Mouse (Mus musculus): ENCODE measurements around the gene Hspa1b. TPM values are rescaled to one million over a fixed set of nuclear protein-coding genes. Genes with fewer than 3 reads are reported as not detected.
A peak's percentile ranks its signal among the peaks of the same experiment; 100 is the strongest.
"Not testable (repeated sequence)": the region's sequence is repeated elsewhere in the genome, so short reads cannot be mapped to it uniquely, and the experiment has no call there.

The Hspa1b gene
- polyA plus RNA-seq, 1 experiment: 12.5 TPM

DNA sequence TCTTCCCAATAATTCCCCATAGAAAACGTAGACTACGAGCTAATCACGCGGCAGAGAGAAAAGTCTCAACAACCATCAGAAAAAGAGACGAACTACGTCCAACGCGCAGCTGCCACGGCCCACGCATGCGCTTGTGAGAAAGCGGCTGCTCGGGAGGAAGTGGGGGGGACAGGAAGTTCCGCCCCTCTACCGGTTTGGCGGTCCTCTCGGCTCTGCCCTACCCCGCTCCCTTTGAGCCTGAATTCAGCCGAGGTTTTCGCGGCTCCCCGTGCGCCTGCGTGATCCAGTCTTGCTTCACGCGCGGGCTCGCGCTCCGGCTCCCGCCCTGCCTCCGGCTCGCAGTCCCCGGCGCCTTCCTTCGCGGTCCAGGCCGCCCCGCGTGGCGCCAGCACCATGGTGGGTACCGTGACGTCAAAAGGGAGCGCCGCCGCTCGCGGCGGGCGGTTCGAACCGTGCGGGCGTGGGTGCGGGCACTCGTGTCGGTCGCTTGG is 22.7 kb upstream of the Hspa1b start, which contains the start of gene Lsm2:
Lsm2 (plus strand) TSS at position 173 of the 491 bp plus-strand sequence.
- peak within 1 kb of the TSS; percentile 99 for H3K27ac ChIP-seq (ENCODE audit: insufficient read depth, low read length)
- DNase-seq (ENCODE audit: low read depth in 1 of 2, low spot score in 2 of 2): peak; percentile 87 to 88
- H3K4me3 ChIP-seq (ENCODE audit: extremely low read depth, insufficient read depth, insufficient read length): peak within 1 kb of the TSS; percentile 99
- H3K36me3 ChIP-seq (ENCODE audit: control insufficient read depth, insufficient read depth, low read length): peaks cover 7% of the 10 kb centered on the region; the same call in 1 of the 2 replicates
- under 1% methylated on average over 58 of the region's 58 CpGs for WGBS
- H3K4me1 ChIP-seq (ENCODE audit: control insufficient read depth, insufficient read depth, insufficient read length): peaks cover 4% of the 10 kb centered on the region; the same call in 1 of the 2 replicates
- no peaks in the 10 kb centered on the region for H3K27me3 ChIP-seq (ENCODE audit: control insufficient read depth, insufficient read depth, low read length)
- TF ChIP-seq POLR2A (IDR thresholded peaks at IDR 0.05; ENCODE audit: low read depth, low read length): peak; percentile 77
- no peak for TF ChIP-seq CTCF (IDR thresholded peaks at IDR 0.05; ENCODE audit: extremely low read depth, insufficient read depth, insufficient read length, insufficient replicate concordance)

DNA sequence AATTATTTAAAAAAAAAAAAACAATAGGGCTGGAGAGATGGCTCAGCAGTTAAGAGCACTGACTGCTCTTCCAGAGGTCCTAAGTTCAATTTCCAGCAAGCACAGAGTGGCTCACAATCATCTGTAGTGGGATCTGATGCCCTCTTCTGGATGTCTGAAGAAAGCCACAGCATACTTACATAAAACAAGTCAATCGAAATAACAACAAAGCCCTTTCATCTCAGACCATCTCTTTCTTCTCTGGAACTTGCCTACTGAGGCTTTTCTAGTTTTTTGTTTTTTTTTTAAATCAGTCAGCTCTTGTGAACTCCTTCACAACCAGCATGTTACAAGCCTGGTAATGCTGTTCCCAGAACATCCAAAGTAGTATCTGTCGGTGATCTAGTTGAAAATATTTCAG is 21.6 kb upstream of the Hspa1b start:
- H3K27ac ChIP-seq (ENCODE audit: insufficient read depth, low read length): no peak overlapping the region
- no peak overlapping the region; the same call in 1 of the 2 replicates for H3K4me3 ChIP-seq (ENCODE audit: extremely low read depth, insufficient read depth, insufficient read length)
- DNase-seq (ENCODE audit: low read depth in 1 of 2, low spot score in 2 of 2): peak in 1 of 2 experiments; percentile 46
- H3K27me3 ChIP-seq (ENCODE audit: control insufficient read depth, insufficient read depth, low read length): no peaks in the 10 kb centered on the region
- WGBS: 17% methylated on average over 2 of the region's 2 CpGs
- peaks cover 1% of the 10 kb centered on the region; the same call in 1 of the 2 replicates for H3K36me3 ChIP-seq (ENCODE audit: control insufficient read depth, insufficient read depth, low read length)
- H3K4me1 ChIP-seq (ENCODE audit: control insufficient read depth, insufficient read depth, insufficient read length): peaks cover 4% of the 10 kb centered on the region; the same call in 1 of the 2 replicates
- TF ChIP-seq POLR2A (IDR thresholded peaks at IDR 0.05; ENCODE audit: low read depth, low read length): no peak
- no peak for TF ChIP-seq CTCF (IDR thresholded peaks at IDR 0.05; ENCODE audit: extremely low read depth, insufficient read depth, insufficient read length, insufficient replicate concordance)

DNA sequence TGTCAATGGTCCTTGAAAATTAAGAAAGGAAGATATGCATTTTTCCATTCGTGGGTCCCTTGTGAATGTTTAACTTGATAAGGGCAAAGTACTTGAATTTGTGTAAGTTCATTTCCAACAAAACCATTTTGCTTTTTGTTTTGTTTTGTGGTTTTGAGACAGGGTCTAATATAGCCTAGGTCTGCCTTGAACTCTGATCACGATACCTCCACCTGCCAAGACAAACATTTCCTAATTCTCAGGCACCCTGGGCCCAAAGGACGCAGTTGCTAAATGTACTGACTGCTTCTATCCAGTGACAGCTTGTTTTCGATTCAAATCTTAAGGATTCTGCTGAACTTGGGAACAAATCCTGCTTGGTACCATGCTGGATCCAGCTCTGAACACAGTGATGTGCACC is 20.6 kb upstream of the Hspa1b start:
- no peak for TF ChIP-seq POLR2A (IDR thresholded peaks at IDR 0.05; ENCODE audit: low read depth, low read length)
- TF ChIP-seq CTCF (IDR thresholded peaks at IDR 0.05; ENCODE audit: extremely low read depth, insufficient read depth, insufficient read length, insufficient replicate concordance): no peak
- no peak for DNase-seq (ENCODE audit: low read depth in 1 of 2, low spot score in 2 of 2)
- Histone ChIP-seq H3K27ac (ENCODE audit: insufficient read depth, low read length) (no peak overlapping the region), H3K27me3 (ENCODE audit: control insufficient read depth, insufficient read depth, low read length) (no peaks in the 10 kb centered on the region), H3K4me3 (ENCODE audit: extremely low read depth, insufficient read depth, insufficient read length) (no peak overlapping the region), H3K36me3 (ENCODE audit: control insufficient read depth, insufficient read depth, low read length) (no peaks in the 10 kb centered on the region), H3K4me1 (ENCODE audit: control insufficient read depth, insufficient read depth, insufficient read length) (peaks cover 4% of the 10 kb centered on the region; the same call in 1 of the 2 replicates)
- 94% methylated on average over 4 of the region's 4 CpGs for WGBS

DNA sequence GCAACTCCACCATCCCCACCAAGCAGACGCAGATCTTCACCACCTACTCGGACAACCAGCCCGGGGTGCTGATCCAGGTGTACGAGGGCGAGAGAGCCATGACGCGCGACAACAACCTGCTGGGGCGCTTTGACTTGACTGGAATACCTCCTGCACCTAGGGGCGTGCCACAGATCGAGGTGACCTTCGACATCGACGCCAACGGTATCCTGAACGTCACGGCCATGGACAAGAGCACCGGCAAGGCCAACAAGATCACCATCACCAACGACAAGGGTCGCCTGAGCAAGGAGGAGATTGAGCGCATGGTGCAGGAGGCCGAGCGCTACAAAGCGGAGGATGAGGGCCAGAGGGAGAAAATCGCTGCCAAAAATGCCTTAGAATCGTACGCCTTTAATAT is 19.2 kb upstream of the Hspa1b start:
- Histone ChIP-seq H3K27ac (ENCODE audit: insufficient read depth, low read length) (no peak overlapping the region), H3K4me1 (ENCODE audit: control insufficient read depth, insufficient read depth, insufficient read length) (peaks cover 4% of the 10 kb centered on the region; the same call in 1 of the 2 replicates), H3K4me3 (ENCODE audit: extremely low read depth, insufficient read depth, insufficient read length) (no peak overlapping the region), H3K27me3 (ENCODE audit: control insufficient read depth, insufficient read depth, low read length) (no peaks in the 10 kb centered on the region), H3K36me3 (ENCODE audit: control insufficient read depth, insufficient read depth, low read length) (no peaks in the 10 kb centered on the region)
- TF ChIP-seq POLR2A (IDR thresholded peaks at IDR 0.05; ENCODE audit: low read depth, low read length) (no peak), CTCF (IDR thresholded peaks at IDR 0.05; ENCODE audit: extremely low read depth, insufficient read depth, insufficient read length, insufficient replicate concordance) (no peak)
- 96% methylated on average over 27 of the region's 27 CpGs for whole genome bisulfite sequencing
- no peak for DNase-seq (ENCODE audit: low read depth in 1 of 2, low spot score in 2 of 2)

DNA sequence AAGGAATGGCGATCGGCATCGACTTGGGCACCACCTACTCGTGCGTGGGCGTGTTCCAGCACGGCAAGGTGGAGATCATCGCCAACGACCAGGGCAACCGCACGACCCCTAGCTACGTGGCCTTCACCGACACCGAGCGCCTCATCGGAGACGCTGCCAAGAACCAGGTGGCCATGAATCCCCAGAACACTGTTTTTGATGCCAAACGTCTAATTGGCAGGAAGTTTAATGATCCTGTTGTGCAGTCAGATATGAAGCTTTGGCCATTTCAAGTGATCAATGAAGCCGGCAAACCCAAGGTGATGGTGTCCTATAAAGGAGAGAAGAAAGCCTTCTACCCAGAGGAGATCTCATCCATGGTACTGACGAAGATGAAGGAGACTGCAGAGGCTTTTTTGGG is 18.0 kb upstream of the Hspa1b start:
- Histone ChIP-seq H3K36me3 (ENCODE audit: control insufficient read depth, insufficient read depth, low read length) (no peaks in the 10 kb centered on the region), H3K4me1 (ENCODE audit: control insufficient read depth, insufficient read depth, insufficient read length) (peaks cover 2% of the 10 kb centered on the region; the same call in 1 of the 2 replicates), H3K4me3 (ENCODE audit: extremely low read depth, insufficient read depth, insufficient read length) (no peak overlapping the region), H3K27ac (ENCODE audit: insufficient read depth, low read length) (no peak overlapping the region), H3K27me3 (ENCODE audit: control insufficient read depth, insufficient read depth, low read length) (no peaks in the 10 kb centered on the region)
- 95% methylated on average over 20 of the region's 20 CpGs for WGBS
- TF ChIP-seq CTCF (IDR thresholded peaks at IDR 0.05; ENCODE audit: extremely low read depth, insufficient read depth, insufficient read length, insufficient replicate concordance): no peak
- no peak for DNase-seq (ENCODE audit: low read depth in 1 of 2, low spot score in 2 of 2)

DNA sequence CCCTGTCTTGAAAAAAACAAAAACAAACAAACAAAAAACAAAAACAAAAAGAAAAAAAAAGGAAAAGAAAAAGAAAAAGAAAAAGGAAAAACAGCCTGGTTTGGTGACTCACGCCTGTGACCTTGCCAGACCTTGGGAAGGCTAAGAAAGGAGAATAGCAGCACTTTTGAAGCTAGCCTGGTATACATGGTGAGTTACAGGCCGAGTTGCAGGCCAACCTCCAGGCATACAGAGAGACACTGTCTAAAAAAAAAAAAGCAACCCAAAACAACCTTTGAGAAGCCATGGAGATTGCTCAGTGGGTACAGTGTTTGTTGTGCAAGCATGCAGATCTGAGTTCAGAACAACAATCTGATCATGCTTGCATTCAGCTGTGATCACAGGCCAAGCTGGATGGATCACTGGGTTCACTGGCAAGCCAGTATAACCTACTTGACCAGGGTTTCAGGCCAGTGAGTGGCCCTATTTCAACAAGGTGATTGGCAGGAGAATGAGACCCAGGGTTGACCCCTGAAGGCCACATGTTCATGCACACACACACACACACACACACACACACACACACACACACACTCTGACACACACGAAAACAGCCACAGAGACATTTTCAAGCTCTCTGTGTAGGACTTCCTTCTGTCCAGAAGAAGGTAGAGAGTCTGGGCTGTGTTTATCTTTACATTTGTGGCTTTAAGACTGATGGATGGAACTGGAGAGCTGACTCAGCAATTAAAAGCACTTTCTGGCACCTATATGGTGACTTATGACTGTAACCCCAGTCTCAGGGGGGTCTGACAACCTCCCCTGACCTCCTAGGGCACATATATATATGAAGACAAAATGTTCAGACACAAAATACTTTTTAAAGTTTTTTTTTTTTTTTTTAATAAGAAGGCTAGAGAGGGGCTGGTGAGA is 16.8 kb upstream of the Hspa1b start:
- no peak for DNase-seq (ENCODE audit: low read depth in 1 of 2, low spot score in 2 of 2)
- TF ChIP-seq POLR2A (IDR thresholded peaks at IDR 0.05; ENCODE audit: low read depth, low read length): no peak
- TF ChIP-seq CTCF (IDR thresholded peaks at IDR 0.05; ENCODE audit: extremely low read depth, insufficient read depth, insufficient read length, insufficient replicate concordance): no peak
- Histone ChIP-seq H3K4me1 (ENCODE audit: control insufficient read depth, insufficient read depth, insufficient read length) (peaks cover under 1% of the 10 kb centered on the region; the same call in 1 of the 2 replicates), H3K27ac (ENCODE audit: insufficient read depth, low read length) (no peak overlapping the region), H3K27me3 (ENCODE audit: control insufficient read depth, insufficient read depth, low read length) (no peaks in the 10 kb centered on the region), H3K36me3 (ENCODE audit: control insufficient read depth, insufficient read depth, low read length) (no peaks in the 10 kb centered on the region), H3K4me3 (ENCODE audit: extremely low read depth, insufficient read depth, insufficient read length) (no peak overlapping the region)
- 83% methylated on average over 3 of the region's 3 CpGs for WGBS

DNA sequence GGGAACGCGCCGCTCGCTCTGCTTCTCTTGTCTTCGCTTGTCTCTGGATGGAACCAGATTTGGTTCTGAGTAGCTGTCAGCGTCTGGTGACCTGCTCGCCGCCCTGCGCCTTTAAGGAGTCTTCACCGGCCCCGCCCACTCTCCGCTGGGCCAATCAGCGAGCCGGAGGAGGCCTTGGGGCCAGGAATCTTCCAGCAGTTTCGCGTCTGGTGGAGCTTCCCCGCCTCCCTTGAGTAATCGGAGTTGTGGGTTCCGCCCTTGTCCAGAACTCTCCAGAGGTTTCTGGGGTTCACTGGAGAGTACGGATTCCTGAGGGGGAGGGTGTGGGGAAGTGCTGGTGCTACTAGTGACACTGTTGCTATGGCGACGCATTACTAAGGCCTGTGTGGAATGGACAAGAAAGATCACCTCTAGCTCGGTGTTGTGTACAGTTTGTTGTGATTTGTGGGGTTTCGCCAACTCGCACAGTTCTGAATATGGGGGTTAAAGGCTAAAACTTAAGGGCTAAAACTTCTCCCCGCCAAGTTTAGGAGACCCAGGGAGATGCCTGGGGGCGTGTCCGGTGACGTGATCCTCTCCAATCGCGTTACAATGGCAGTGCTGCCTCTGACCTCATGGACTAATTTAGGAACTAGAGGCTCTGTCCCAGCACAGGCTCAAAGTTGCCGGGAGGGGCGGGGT is 13.2 kb upstream of the Hspa1b start, which contains the start of the genes Hspa1a and Hspa1l:
Hspa1a (minus strand) TSS at position 88 of the 681 bp plus-strand sequence.
Hspa1l (plus strand) TSS at position 635 of the 681 bp plus-strand sequence.
- peak; percentile 52 to 71 for DNase-seq (ENCODE audit: low read depth in 1 of 2, low spot score in 2 of 2)
- H3K36me3 ChIP-seq (ENCODE audit: control insufficient read depth, insufficient read depth, low read length); H3K27me3 ChIP-seq (ENCODE audit: control insufficient read depth, insufficient read depth, low read length); H3K4me1 ChIP-seq (ENCODE audit: control insufficient read depth, insufficient read depth, insufficient read length): not testable (repeated sequence)
- H3K4me3 ChIP-seq (ENCODE audit: extremely low read depth, insufficient read depth, insufficient read length): peak within 1 kb of the TSS; percentile 51
- peak within 1 kb of the TSS; percentile 22; the same call in 1 of the 2 replicates for H3K27ac ChIP-seq (ENCODE audit: insufficient read depth, low read length)
- WGBS: under 1% methylated on average over 28 of the region's 33 CpGs

DNA sequence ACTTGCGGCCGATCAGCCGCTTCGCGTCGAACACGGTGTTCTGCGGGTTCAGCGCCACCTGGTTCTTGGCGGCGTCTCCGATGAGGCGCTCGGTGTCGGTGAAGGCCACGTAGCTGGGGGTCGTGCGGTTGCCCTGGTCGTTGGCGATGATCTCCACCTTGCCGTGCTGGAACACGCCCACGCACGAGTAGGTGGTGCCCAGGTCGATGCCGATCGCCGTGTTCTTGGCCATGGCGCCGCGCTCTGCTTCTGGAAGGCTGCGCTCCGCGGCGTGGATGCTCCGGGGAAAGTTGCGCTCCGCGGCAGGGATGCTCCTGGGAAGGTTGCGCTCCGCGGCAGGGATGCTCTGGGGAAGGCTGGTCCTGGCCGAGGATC is 12.6 kb upstream of the Hspa1b start:
- DNase-seq (ENCODE audit: low read depth in 1 of 2, low spot score in 2 of 2); H3K27me3 ChIP-seq (ENCODE audit: control insufficient read depth, insufficient read depth, low read length); H3K27ac ChIP-seq (ENCODE audit: insufficient read depth, low read length); H3K36me3 ChIP-seq (ENCODE audit: control insufficient read depth, insufficient read depth, low read length); H3K4me1 ChIP-seq (ENCODE audit: control insufficient read depth, insufficient read depth, insufficient read length): not testable (repeated sequence)
- WGBS: under 1% methylated on average over 15 of the region's 43 CpGs
- peak overlapping the region; percentile 40 for H3K4me3 ChIP-seq (ENCODE audit: extremely low read depth, insufficient read depth, insufficient read length)

DNA sequence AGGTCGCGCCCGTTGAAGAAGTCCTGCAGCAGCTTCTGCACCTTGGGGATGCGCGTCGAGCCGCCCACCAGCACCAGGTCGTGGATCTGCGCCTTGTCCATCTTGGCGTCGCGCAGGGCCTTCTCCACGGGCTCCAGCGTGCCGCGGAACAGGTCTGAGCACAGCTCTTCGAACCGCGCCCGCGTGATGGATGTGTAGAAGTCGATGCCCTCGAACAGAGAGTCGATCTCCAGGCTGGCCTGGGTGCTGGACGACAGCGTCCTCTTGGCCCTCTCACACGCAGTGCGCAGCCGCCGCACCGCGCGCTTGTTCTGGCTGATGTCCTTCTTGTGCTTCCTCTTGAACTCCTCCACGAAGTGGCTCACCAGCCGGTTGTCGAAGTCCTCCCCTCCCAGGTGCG is 11.8 kb upstream of the Hspa1b start:
- not testable (repeated sequence) for H3K4me1 ChIP-seq (ENCODE audit: control insufficient read depth, insufficient read depth, insufficient read length); DNase-seq (ENCODE audit: low read depth in 1 of 2, low spot score in 2 of 2); H3K36me3 ChIP-seq (ENCODE audit: control insufficient read depth, insufficient read depth, low read length); H3K27ac ChIP-seq (ENCODE audit: insufficient read depth, low read length); H3K4me3 ChIP-seq (ENCODE audit: extremely low read depth, insufficient read depth, insufficient read length); H3K27me3 ChIP-seq (ENCODE audit: control insufficient read depth, insufficient read depth, low read length)
- whole genome bisulfite sequencing: 50% methylated on average over 21 of the region's 37 CpGs
